In the genomic region with DNA sequence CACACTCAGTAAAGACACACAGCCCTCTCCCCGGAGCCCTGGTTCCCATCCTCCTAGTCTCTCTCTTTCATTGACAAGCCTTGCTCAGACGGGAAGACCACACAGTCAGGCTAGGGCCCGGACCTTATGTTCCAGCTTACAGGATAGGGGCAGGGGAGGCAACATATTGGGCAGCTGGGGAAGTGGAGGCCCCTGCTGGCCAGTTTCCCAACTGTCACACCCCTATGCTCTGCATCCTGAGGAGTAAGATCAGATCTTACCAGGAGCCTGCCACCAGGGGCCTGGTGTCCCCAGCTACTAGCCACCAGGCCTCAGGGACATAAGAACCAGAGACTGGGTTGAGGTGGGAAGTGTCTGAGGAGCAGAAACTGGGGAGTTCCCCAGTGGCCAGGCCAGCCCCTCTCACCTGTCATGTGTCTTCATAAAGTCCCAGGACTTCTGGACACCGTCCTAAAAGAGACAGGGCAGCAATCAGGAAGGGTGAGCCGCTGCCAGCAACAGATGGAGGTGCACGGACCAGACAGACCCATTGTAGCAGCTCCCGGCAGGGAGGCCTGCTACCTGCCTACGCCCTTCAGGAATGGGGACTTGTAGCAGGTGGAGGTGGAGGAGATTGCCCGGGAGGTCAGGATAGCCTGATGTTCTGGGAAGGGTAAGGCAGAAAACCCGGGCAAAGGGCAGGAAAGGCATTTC, we compare ENCODE assay signal across 9 mouse cellular contexts. TPM values are rescaled to one million over a fixed set of nuclear protein-coding genes. Genes with fewer than 3 reads are reported as not detected.
DNase-seq lines count a peak whose midpoint lies in the region; ATAC-seq and TF ChIP-seq lines count a peak whose summit lies in the region.
"Had no signal": no experiment of that assay in that cellular context is flagged by ENCODE, and none has a peak within 500 bp of the region (broad histone marks: within the 10 kb centered on the region; RNA-seq: fewer than 3 reads in every experiment).

No protein-coding gene starts in this region.

- peak; percentile 65 for DNase-seq in hindbrain, embryonic 10.5 days (ENCODE audit: low spot score)
- peak; percentile 84 to 87 for DNase-seq in cerebellum, postnatal 25 days
- peak; percentile 61 to 67 for DNase-seq in lung, postnatal 4 days
- no peak for DNase-seq in testis, postnatal 14 days (ENCODE audit: low spot score)
- DNase-seq in frontal cortex, postnatal 36 days (ENCODE audit: low spot score in 2 of 2) = no peak
- no peak for DNase-seq in frontal cortex, postnatal 14 days (ENCODE audit: low spot score in 2 of 2)

- peaks cover 9% of the 10 kb centered on the region; the same call in 1 of the 2 replicates for H3K27me3 ChIP-seq in hindbrain, embryonic 10.5 days (ENCODE audit: insufficient read depth, poor library complexity, severe bottlenecking)
- peaks cover 5% of the 10 kb centered on the region; the same call in 1 of the 2 replicates for H3K27me3 ChIP-seq in hindbrain, embryonic 13.5 days
- peaks cover 9% of the 10 kb centered on the region for H3K27me3 ChIP-seq in E14TG2a.4 (ENCODE audit: insufficient read depth, low read length)
- H3K27me3 ChIP-seq: neural tube, embryonic 12.5 days had no signal

- H3K4me3 ChIP-seq in hindbrain, embryonic 10.5 days = no peak overlapping the region
- H3K4me3 ChIP-seq in hindbrain, embryonic 13.5 days = no peak overlapping the region
- peak overlapping the region; percentile 10; the same call in 1 of the 2 replicates for H3K4me3 ChIP-seq in E14TG2a.4 (replicated peaks; ENCODE audit: low read length)
- H3K4me3 ChIP-seq: neural tube, embryonic 12.5 days had no signal

- H3K27ac ChIP-seq in hindbrain, embryonic 10.5 days = peak overlapping the region; percentile 50; the same call in 1 of the 2 replicates
- H3K27ac ChIP-seq in hindbrain, embryonic 13.5 days = no peak overlapping the region
- H3K27ac ChIP-seq: neural tube, embryonic 12.5 days had no signal

- no peak for TF ChIP-seq CTCF in E14TG2a.4 (conservative IDR thresholded peaks at IDR 0.05; ENCODE audit: low read length)

- ATAC-seq in hindbrain, embryonic 13.5 days (ENCODE audit: low FRiP score) = no peak

- no peaks in the 10 kb centered on the region for H3K36me3 ChIP-seq in hindbrain, embryonic 10.5 days
- no peaks in the 10 kb centered on the region for H3K36me3 ChIP-seq in hindbrain, embryonic 13.5 days
- H3K36me3 ChIP-seq in E14TG2a.4 (ENCODE audit: insufficient read depth, low read length) = peaks cover 12% of the 10 kb centered on the region
- H3K36me3 ChIP-seq: neural tube, embryonic 12.5 days had no signal

- WGBS in hindbrain, embryonic 10.5 days = 61% methylated on average over 10 of the region's 10 CpGs
- 65% methylated on average over 10 of the region's 10 CpGs for WGBS in hindbrain, embryonic 13.5 days

- H3K4me1 ChIP-seq in hindbrain, embryonic 10.5 days (replicated peaks) = peaks cover 61% of the 10 kb centered on the region
- H3K4me1 ChIP-seq in hindbrain, embryonic 13.5 days (replicated peaks) = peaks cover 47% of the 10 kb centered on the region
- peaks cover 46% of the 10 kb centered on the region for H3K4me1 ChIP-seq in E14TG2a.4 (replicated peaks; ENCODE audit: low read depth, low read length)

- no peaks in the 10 kb centered on the region for H3K9me3 ChIP-seq in hindbrain, embryonic 10.5 days
- no peaks in the 10 kb centered on the region for H3K9me3 ChIP-seq in hindbrain, embryonic 13.5 days
- H3K9me3 ChIP-seq in E14TG2a.4 (ENCODE audit: low read length) = no peaks in the 10 kb centered on the region
- H3K9me3 ChIP-seq: neural tube, embryonic 12.5 days had no signal

- no peak overlapping the region for H3K9ac ChIP-seq in hindbrain, embryonic 13.5 days
- H3K9ac ChIP-seq: neural tube, embryonic 12.5 days had no signal

- no peak overlapping the region for H3K4me2 ChIP-seq in hindbrain, embryonic 13.5 days
- H3K4me2 ChIP-seq: neural tube, embryonic 12.5 days had no signal

RNA-seq across cellular contexts. Expression of gene Nudt14, which starts 2.9 kb away (rescaled TPM):
- 79.5 and 83.0 TPM in 2 replicates for polyA plus RNA-seq in hindbrain, embryonic 10.5 days (2016; fragmentation: Nextera tagmentation; extraction: Ambion mirVana)
- polyA plus RNA-seq in hindbrain, embryonic 13.5 days (2015; fragmentation: Nextera tagmentation; extraction: Ambion mirVana) = 59.2 and 59.8 TPM in 2 replicates

RNA-seq across cellular contexts. Expression of gene Jag2, which starts 9.4 kb away (rescaled TPM):
- polyA plus RNA-seq in hindbrain, embryonic 10.5 days (2016; fragmentation: Nextera tagmentation; extraction: Ambion mirVana) = 4.7 and 4.8 TPM in 2 replicates
- 8.4 and 10.7 TPM in 2 replicates for polyA plus RNA-seq in hindbrain, embryonic 13.5 days (2015; fragmentation: Nextera tagmentation; extraction: Ambion mirVana)

RNA-seq across cellular contexts. Expression of gene Btbd6, which starts 37.3 kb away (rescaled TPM):
- 22.8 and 27.2 TPM in 2 replicates for polyA plus RNA-seq in hindbrain, embryonic 10.5 days (2016; fragmentation: Nextera tagmentation; extraction: Ambion mirVana)
- polyA plus RNA-seq in hindbrain, embryonic 13.5 days (2015; fragmentation: Nextera tagmentation; extraction: Ambion mirVana) = 40.0 and 45.5 TPM in 2 replicates

Comparison
In these comparisons a context has a peak if more than half of its experiments do, and no peak if none do; other contexts are left out.
1. DNase-seq: peak in hindbrain, embryonic 10.5 days (single experiment), cerebellum, postnatal 25 days (2 of 2) and lung, postnatal 4 days (2 of 2); none in testis, postnatal 14 days (single experiment), frontal cortex, postnatal 36 days (0 of 2) and frontal cortex, postnatal 14 days (0 of 2).